Mouse (Mus musculus) frontal cortex, adult (tissue): Measurements from ENCODE around the gene Mmp15.
"Not testable (repeated sequence)": the region's sequence is repeated elsewhere in the genome, so short reads cannot be mapped to it uniquely, and the experiment has no call there.

ENCODE experiments used
- ATAC-seq: cut with Nextera tagmentation; 2 replicates; pipeline ENCODE4 v1.9.2; 2017; ENCODE audit warnings: mild to moderate bottlenecking, moderate library complexity, mixed read lengths; ENCODE audit not compliant: low TSS enrichment

Gene Mmp15

GRCm38 (mm10) chr8:95377101-95377500 lies 25.0 kb downstream of the Mmp15 start:
- ATAC-seq: no peak

GRCm38 (mm10) chr8:95377863-95378291 lies 25.8 kb downstream of the Mmp15 start:
- no peak for ATAC-seq

GRCm38 (mm10) chr8:95378928-95379327 lies 26.9 kb downstream of the Mmp15 start:
- not testable (repeated sequence) for ATAC-seq

DNA sequence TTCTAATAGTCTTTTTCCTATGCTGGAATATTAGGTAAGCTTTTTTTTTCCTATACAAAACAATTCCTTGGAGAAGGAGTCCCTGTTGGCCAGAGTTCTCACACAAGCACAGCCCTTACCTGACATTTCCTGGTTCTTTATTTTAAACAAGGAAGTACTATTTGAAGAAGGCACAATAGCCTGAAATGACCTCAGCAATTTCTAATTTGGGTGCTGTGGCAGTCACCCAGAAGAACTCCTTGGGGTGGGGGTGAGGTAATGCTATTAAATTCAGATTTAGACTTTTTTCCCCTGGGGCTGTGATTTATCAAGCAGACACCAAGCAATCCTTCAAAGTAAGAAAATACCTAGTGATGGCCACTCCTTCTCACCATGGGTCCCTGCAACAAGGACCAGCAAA lies 28.9 kb downstream of the Mmp15 start:
- ATAC-seq: no peak

- no peak for ATAC-seq
Measured at GRCm38 (mm10) chr8:95381595-95381994, 29.5 kb downstream of the Mmp15 start.

DNA sequence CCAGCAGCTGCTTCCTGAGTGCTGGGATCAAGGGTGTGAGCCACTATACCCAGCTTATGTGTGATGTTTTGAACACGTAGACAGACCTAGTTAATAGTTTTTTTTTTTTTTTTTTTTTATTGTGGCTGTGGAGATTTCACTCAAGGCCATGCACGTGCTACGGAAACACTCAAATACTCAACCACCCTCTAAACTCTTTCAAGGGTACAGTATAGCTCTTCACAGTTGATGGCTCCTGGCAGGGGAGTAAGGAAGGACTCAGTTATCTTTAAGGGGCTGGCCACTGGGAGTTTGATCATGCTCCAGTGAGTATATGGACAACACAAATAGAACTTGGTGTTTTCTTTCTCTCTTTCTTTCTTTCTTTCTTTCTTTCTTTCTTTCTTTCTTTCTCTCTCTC lies 32.4 kb downstream of the Mmp15 start:
- ATAC-seq: no peak

DNA sequence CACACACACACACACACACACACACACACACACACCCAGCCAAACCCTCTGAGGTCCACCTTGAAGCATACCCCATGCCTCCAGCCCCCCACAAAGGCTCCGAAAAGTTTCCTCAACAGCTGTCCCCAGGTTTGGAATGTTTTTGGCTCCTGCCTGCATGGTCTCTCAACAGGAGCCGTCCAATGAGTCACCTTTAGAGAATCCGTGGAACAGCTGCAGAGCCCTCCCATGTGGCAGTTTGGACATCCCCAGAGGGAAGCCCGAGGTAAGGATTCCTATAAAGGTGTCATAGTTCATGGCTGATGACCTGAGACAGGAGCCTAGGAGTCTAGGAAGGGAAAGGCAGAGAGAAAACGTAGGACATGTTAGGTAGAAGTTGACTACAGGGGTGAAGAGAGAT lies 34.0 kb downstream of the Mmp15 start:
- ATAC-seq: no peak

GRCm38 (mm10) chr8:95387221-95387620 lies 35.2 kb downstream of the Mmp15 start:
- ATAC-seq: no peak

DNA sequence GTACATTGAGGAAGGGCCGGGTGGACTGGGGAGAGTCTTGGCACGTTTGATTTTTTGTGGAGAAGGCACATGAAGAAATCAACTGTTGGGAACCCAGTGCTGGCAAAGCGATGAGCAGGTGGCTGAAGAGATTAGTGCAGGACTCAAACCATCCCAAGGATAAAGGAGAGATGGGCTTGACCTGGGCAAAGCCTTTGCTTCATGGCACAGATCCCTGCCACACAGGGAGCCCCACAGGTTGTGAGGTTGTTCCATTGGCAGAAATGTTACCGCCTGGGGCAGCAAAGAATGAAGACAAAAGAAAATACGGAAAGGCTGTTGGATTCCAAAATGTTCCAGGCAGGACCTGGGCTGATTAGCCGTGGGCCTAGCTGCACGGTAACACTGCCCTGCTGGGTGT lies 35.9 kb downstream of the Mmp15 start:
- ATAC-seq: no peak

GRCm38 (mm10) chr8:95390312-95390711 lies 38.2 kb downstream of the Mmp15 start:
- ATAC-seq: no peak

- ATAC-seq: no peak
Measured at GRCm38 (mm10) chr8:95391101-95391500, 39.0 kb downstream of the Mmp15 start.

GRCm38 (mm10) chr8:95392604-95393003 lies 40.5 kb downstream of the Mmp15 start:
- ATAC-seq: no peak

DNA sequence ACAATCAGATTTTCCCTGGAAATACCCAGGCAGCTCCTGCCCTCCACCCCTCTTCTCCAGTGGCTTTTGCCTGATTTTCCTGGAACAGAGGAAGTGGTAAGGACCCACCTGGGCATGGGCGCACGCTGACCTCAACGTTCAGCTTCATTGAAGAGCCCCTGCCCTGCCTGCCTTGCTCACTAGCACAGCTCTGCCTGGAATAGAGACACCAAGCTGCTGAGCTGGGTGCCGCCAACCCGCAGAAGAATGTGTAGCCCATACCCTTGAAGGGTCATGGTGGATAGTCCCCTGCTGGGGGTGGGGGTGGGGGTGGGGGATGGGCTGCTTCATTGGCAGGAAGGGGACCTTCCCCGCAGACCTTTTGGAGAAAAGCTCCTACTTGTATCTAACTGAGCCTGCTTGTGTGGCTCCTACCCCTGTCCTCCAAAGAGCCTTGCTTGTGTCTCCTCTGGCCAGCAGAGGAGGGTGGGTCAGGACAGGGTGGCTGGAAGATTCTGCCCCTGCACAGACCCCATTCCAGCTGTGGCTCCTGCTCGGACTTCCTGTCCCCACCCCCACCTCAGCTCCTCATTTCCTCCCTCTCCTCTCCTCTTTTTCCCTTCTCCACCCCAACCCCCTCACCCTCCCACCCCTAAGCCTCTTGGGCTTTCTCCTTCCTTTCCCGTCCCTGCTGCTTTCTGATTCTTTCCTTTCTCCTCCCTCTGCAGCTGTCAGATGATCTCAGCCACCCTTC lies 43.3 kb downstream of the Mmp15 start:
- ATAC-seq: no peak

- no peak for ATAC-seq
Measured at GRCm38 (mm10) chr8:95396752-95397151, 44.7 kb downstream of the Mmp15 start.

GRCm38 (mm10) chr8:95397201-95397600 lies 45.1 kb downstream of the Mmp15 start:
- ATAC-seq: no peak

DNA sequence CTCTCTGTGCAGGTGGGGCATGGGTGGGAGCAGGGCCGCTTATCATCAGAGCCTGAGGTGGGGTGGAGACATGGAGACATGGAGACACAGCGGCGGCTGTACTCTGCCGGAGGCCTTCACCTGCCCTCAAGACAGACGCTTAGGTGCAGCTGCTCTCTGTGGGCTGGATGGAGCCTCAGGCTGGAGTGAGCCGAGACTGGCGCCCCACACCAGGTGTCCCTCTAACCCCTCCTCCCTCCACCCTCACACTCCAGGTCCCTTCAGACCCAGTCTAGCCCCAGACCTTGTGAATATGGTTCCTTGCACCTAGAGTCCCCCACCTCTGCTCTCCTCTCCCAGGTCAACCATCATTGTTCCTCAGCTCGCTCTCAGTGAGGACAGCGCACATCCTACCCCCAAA lies 47.1 kb downstream of the Mmp15 start:
- ATAC-seq: no peak

GRCm38 (mm10) chr8:95401091-95401490 lies 49.0 kb downstream of the Mmp15 start:
- no peak for ATAC-seq

DNA sequence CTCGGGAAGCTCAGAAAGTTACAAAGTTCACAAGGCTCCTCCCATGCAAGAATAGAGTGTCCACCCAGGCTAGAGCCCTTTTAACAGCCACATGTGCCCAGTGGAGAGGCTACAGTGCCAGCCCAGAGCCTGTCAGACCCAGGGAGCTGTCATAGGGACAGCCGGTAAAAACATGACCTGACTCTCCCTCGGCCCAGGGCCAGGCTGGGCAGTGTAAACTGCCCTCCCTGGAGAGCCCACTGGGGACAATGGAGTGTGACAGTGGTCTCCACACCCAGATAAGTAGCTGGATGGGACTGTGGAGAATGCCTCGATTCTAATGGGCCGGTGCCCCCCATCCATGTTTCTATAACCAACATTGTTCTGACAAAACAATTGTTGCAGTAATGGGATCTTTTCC lies 57.5 kb downstream of the Mmp15 start:
- ATAC-seq: no peak

DNA sequence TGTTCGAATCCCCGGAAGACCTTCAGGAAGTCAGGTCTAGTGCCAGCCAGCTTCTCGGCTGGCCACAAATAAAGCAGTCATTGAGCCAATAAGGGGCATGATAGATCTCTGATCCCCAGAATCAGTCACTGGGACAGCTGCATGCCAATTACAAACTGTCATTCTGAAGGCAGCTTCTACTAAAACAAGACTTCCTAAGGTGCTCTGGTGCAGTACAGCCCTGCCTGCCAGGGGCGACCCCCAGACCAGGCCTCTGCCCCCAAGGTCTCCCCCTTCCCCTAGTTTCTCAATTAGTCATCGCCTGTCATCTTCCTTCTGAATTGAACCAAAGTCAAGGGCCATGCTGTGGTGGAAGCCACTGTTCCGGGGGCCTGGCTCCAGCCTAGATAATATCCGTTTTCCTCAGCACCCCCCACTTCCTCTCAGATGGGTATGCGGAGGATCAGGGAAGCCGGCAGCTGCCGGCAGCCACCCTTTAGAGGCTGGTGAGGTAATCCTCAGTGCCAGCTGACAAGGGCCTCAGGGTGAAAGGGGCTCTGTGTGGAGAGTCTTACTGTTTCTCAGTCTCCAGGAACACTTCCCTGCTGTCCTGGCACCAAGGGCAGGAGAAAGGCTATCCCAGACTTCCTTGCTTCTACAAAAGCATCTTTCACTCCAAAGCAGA lies 59.4 kb downstream of the Mmp15 start:
- no peak for ATAC-seq

- no peak for ATAC-seq
Measured at GRCm38 (mm10) chr8:95422193-95422810, 70.2 kb downstream of the Mmp15 start.
